Mouse (Mus musculus) brain, embryonic 14.5 days (tissue): ENCODE data around the gene Rad50.

ENCODE experiments used
- CTCF ChIP-seq: fragments of 200-500 bp; IDR thresholded peaks from 2 replicates; pipeline ENCODE4 v1.5.1; 2012; ENCODE audit warnings: inconsistent platforms, mild to moderate bottlenecking, moderate library complexity, borderline replicate concordance; ENCODE audit not compliant: insufficient read depth, insufficient read length; ENCODE audit errors: extremely low read depth
- POLR2A ChIP-seq: fragments of 200-500 bp; IDR thresholded peaks from 2 replicates; pipeline ENCODE4 v1.6.1; 2012; ENCODE audit warnings: mild to moderate bottlenecking, inconsistent platforms, borderline replicate concordance; ENCODE audit not compliant: poor library complexity, insufficient read depth, insufficient read length, severe bottlenecking; ENCODE audit errors: extremely low read depth

GRCm38 (mm10) chr11:53733824-53734223 lies 26.7 kb upstream of the Rad50 start:
- TF ChIP-seq CTCF = no peak
- TF ChIP-seq POLR2A = no peak
